Mouse (Mus musculus): Measurements from ENCODE around the gene Tas2r122. TPM values are rescaled to one million over a fixed set of nuclear protein-coding genes. Genes with fewer than 3 reads are reported as not detected.
"Not testable (repeated sequence)": the region's sequence is repeated elsewhere in the genome, so short reads cannot be mapped to it uniquely, and the experiment has no call there.

The Tas2r122 gene
- polyA plus RNA-seq (2012; ENCODE audit: insufficient read depth, insufficient read length, missing spikeins): not detected in 2 replicates

DNA sequence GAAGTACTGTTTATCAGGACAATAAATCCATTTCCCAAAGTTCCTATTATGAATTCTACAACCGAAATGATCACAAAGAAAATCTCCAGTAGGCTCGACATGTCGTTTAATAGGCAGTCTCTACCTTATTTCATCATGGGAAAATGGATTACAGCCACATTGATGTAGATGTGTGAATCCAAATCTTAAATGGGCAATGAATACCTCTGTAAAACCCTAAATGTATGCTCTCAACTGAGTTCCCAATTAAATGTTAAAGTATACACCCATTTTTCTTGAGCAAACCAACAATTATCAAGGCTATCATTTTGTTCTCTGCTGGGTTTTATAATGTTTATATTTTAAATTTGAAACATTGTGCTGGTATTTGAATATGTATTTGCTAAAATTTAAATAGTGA lies at the start of gene Tas2r122:
Gene Tas2r122, minus strand, starts transcription at position 101 of the 400 bp plus-strand sequence.
- Histone ChIP-seq H3K4me3 (ENCODE audit: insufficient read depth, low read depth, low read length) (no peak within 1 kb of the TSS), H3K27ac (replicated peaks; ENCODE audit: low read depth, low read length) (no peak within 1 kb of the TSS), H3K4me1 (ENCODE audit: control insufficient read depth, insufficient read depth, insufficient read length, low read length) (no peaks in the 10 kb centered on the region)

DNA sequence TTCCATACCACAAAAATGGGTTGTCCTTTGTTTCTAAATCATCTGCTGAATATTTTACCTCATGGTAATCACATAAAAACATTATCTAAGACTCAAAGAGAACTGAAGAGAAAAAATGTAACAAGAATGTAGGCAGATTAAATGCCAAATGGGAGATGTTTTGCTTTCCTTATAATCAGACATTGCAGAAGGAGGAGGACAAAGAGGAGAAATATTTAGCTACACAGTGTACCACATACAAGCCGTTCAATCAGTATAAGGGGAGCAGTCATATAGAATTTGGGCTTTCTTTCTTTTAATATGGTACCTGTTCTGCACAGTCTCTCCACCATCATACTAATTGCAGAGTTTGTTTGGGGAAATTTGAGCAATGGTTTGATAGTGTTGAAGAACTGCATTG lies 42.7 kb upstream of the Tas2r122 start, which contains the start of gene Tas2r124:
Gene Tas2r124, plus strand, starts transcription at position 301 of the 400 bp plus-strand sequence.
- no peak within 1 kb of the TSS for H3K27ac ChIP-seq (replicated peaks; ENCODE audit: low read depth, low read length)
- no peaks in the 10 kb centered on the region for H3K4me1 ChIP-seq (ENCODE audit: control insufficient read depth, insufficient read depth, insufficient read length, low read length)
- no peak within 1 kb of the TSS for H3K4me3 ChIP-seq (ENCODE audit: insufficient read depth, low read depth, low read length)

DNA sequence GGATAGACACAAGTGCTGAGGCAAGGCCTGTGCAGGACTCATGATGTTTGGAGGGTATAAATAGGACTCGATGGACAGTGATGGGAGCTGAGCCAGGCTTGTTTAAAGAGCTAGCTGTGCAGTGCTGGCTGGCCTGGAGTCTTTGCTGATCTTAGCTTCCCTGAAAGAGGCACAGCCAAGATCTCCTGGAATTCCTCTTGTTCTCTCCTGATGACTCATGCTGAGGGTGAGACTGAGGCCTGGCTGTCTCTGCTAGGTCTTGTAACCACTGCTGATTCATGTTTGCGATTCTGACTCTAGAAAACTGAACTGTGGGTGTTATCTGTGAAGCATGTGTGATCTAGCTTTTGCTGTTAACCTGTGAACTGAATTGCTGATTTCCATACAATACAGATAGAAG lies 38.5 kb upstream of the Tas2r122 start:
- Histone ChIP-seq H3K27ac (replicated peaks; ENCODE audit: low read depth, low read length) (no peak overlapping the region), H3K4me3 (ENCODE audit: insufficient read depth, low read depth, low read length) (no peak overlapping the region), H3K4me1 (ENCODE audit: control insufficient read depth, insufficient read depth, insufficient read length, low read length) (no peaks in the 10 kb centered on the region)

DNA sequence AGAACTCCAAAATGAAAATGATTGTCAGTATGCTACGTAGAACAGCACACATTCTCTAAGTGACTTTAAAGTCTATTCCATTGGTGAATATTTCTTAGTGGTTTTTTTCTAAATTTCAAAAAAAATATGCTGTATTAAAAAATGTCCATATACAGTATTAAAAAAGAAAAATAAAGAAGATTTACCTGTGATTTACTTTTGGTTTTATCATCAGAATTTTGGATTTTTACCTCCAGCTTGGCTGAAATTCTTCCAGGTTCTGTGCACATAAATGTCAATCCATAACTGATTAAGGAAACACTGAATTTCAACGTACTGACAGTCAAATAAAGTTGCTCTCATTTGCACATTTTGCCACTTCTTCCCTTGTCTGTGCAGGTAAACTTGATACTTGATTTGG lies 26.2 kb upstream of the Tas2r122 start, which contains the start of gene Tas2r115:
Gene Tas2r115, minus strand, starts transcription at position 101 of the 400 bp plus-strand sequence.
- Histone ChIP-seq H3K27ac (replicated peaks; ENCODE audit: low read depth, low read length) (no peak within 1 kb of the TSS), H3K4me3 (ENCODE audit: insufficient read depth, low read depth, low read length) (no peak within 1 kb of the TSS), H3K4me1 (ENCODE audit: control insufficient read depth, insufficient read depth, insufficient read length, low read length) (no peaks in the 10 kb centered on the region)

DNA sequence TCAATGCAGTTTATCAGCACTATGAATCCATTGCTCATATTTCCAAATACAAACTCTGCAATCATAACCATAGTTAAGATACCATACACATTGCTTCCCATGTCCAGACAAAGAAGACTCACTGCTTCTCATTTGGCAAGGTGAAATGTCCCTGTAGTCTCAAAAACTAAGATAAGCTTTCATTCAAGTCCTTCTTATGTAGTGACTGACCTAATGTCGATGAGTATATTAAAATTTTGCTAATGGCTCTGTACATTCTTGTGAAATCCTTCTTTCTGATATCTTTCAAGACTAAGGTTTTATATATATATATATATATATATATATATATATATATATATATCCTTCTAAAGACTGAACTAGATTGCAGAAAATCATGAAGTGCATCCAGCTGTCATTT lies 10.8 kb downstream of the Tas2r122 start, which contains the start of gene Tas2r121:
Gene Tas2r121, minus strand, starts transcription at position 101 of the 400 bp plus-strand sequence.
- H3K27ac ChIP-seq (replicated peaks; ENCODE audit: low read depth, low read length): no peak within 1 kb of the TSS
- no peaks in the 10 kb centered on the region for H3K4me1 ChIP-seq (ENCODE audit: control insufficient read depth, insufficient read depth, insufficient read length, low read length)
- no peak within 1 kb of the TSS for H3K4me3 ChIP-seq (ENCODE audit: insufficient read depth, low read depth, low read length)

DNA sequence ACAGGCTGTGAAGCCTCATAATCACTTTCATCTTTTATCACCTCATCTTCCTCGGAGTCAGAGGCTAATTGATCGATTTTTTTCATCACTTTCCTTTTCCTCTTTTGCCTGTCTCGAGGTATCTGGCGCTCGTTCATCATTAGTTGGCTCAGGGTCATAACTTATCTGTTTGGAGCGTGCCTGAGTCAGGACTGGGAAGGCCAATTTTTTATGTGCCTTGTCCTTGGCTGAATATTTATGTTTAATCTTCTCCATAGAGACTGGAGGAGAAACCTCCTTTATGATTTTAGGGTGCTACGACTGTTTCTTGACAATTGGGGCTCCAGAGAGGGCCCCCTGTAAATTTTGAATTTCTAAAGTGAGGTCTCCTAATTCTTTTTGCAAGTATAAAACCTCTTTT lies 20.1 kb downstream of the Tas2r122 start:
- H3K4me3 ChIP-seq (ENCODE audit: insufficient read depth, low read depth, low read length); H3K4me1 ChIP-seq (ENCODE audit: control insufficient read depth, insufficient read depth, insufficient read length, low read length); H3K27ac ChIP-seq (replicated peaks; ENCODE audit: low read depth, low read length): not testable (repeated sequence)

Other genes with a start within 250 kb of the Tas2r122 start
- gene Prh1, start 142.1 kb downstream of the Tas2r122 start, polyA plus RNA-seq (2012; ENCODE audit: insufficient read depth, insufficient read length, missing spikeins): not detected in 2 replicates
- gene Prp2, start 116.0 kb downstream of the Tas2r122 start, polyA plus RNA-seq (2012; ENCODE audit: insufficient read depth, insufficient read length, missing spikeins): not detected in 2 replicates
- gene A630073D07Rik, start 60.4 kb downstream of the Tas2r122 start, polyA plus RNA-seq (2012; ENCODE audit: insufficient read depth, insufficient read length, missing spikeins): not detected in 2 replicates
- not detected in 2 replicates for gene Tas2r120, start 55.0 kb downstream of the Tas2r122 start, polyA plus RNA-seq (2012; ENCODE audit: insufficient read depth, insufficient read length, missing spikeins)
- not detected in 2 replicates for gene Tas2r121, start 10.9 kb downstream of the Tas2r122 start, polyA plus RNA-seq (2012; ENCODE audit: insufficient read depth, insufficient read length, missing spikeins)
- gene Tas2r115, start 26.1 kb upstream of the Tas2r122 start, polyA plus RNA-seq (2012; ENCODE audit: insufficient read depth, insufficient read length, missing spikeins): not detected in 2 replicates
- gene Tas2r124, start 42.8 kb upstream of the Tas2r122 start, polyA plus RNA-seq (2012; ENCODE audit: insufficient read depth, insufficient read length, missing spikeins): not detected in 2 replicates
- gene Tas2r102, start 50.2 kb upstream of the Tas2r122 start, polyA plus RNA-seq (2012; ENCODE audit: insufficient read depth, insufficient read length, missing spikeins): not detected in 2 replicates
- not detected in 2 replicates for gene Tas2r136, start 66.2 kb upstream of the Tas2r122 start, polyA plus RNA-seq (2012; ENCODE audit: insufficient read depth, insufficient read length, missing spikeins)
- gene Tas2r117, start 90.9 kb upstream of the Tas2r122 start, polyA plus RNA-seq (2012; ENCODE audit: insufficient read depth, insufficient read length, missing spikeins): not detected in 2 replicates
- gene Tas2r123, start 135.2 kb upstream of the Tas2r122 start, polyA plus RNA-seq (2012; ENCODE audit: insufficient read depth, insufficient read length, missing spikeins): not detected in 2 replicates
- not detected in 2 replicates for gene Tas2r116, start 143.5 kb upstream of the Tas2r122 start, polyA plus RNA-seq (2012; ENCODE audit: insufficient read depth, insufficient read length, missing spikeins)
- not detected in 2 replicates for gene Tas2r110, start 156.1 kb upstream of the Tas2r122 start, polyA plus RNA-seq (2012; ENCODE audit: insufficient read depth, insufficient read length, missing spikeins)
- not detected in 2 replicates for gene Tas2r113, start 181.1 kb upstream of the Tas2r122 start, polyA plus RNA-seq (2012; ENCODE audit: insufficient read depth, insufficient read length, missing spikeins)
- gene Tas2r125, start 197.7 kb upstream of the Tas2r122 start, polyA plus RNA-seq (2012; ENCODE audit: insufficient read depth, insufficient read length, missing spikeins): not detected in 2 replicates
- not detected in 2 replicates for gene Tas2r129, start 239.2 kb upstream of the Tas2r122 start, polyA plus RNA-seq (2012; ENCODE audit: insufficient read depth, insufficient read length, missing spikeins)
- not detected in 2 replicates for gene Tas2r131, start 246.0 kb upstream of the Tas2r122 start, polyA plus RNA-seq (2012; ENCODE audit: insufficient read depth, insufficient read length, missing spikeins)